Comparison of ENCODE assay signal across 25 mouse cellular contexts in genomic region chr14:49063838-49064237, GRCm38 (mm10). TPM values are rescaled to one million over a fixed set of nuclear protein-coding genes. Genes with fewer than 3 reads are reported as not detected.
DNase-seq lines count a peak whose midpoint lies in the region; ATAC-seq and TF ChIP-seq lines count a peak whose summit lies in the region.
"Had no signal": no experiment of that assay in that cellular context is flagged by ENCODE, and none has a peak within 500 bp of the region (broad histone marks: within the 10 kb centered on the region; RNA-seq: fewer than 3 reads in every experiment).

No protein-coding gene starts in this region.

- no peak overlapping the region for H3K4me3 ChIP-seq in forebrain, embryonic 13.5 days
- H3K4me3 ChIP-seq in forebrain, embryonic 12.5 days (replicated peaks): no peak overlapping the region
- no peak overlapping the region for H3K4me3 ChIP-seq in liver, embryonic 13.5 days (replicated peaks)
- H3K4me3 ChIP-seq in liver, postnatal 0 days (ENCODE audit: low read depth, low read length): no peak overlapping the region
- 0 out of 2 replicates have a peak overlapping the region, but pooled peaks have one; percentile 33 for H3K4me3 ChIP-seq in embryonic fibroblast, embryonic 13.5 days (ENCODE audit: insufficient read depth, low read length)
- H3K4me3 ChIP-seq: gastrocnemius, adult 2 months; left cerebral cortex, adult 2 months; stomach, embryonic 15.5 days had no signal

- no peak overlapping the region for H3K9ac ChIP-seq in forebrain, embryonic 13.5 days
- H3K9ac ChIP-seq in forebrain, embryonic 12.5 days: no peak overlapping the region
- no peak overlapping the region for H3K9ac ChIP-seq in liver, embryonic 13.5 days
- no peak overlapping the region for H3K9ac ChIP-seq in liver, postnatal 0 days (replicated peaks)
- H3K9ac ChIP-seq: stomach, embryonic 15.5 days had no signal

- 86% methylated on average over 2 of the region's 2 CpGs for WGBS in forebrain, embryonic 13.5 days
- WGBS in forebrain, embryonic 12.5 days: 83% methylated on average over 2 of the region's 2 CpGs
- 53% methylated on average over 2 of the region's 2 CpGs for WGBS in liver, embryonic 13.5 days (ENCODE audit: insufficient replicate concordance)
- 67% methylated on average over 2 of the region's 2 CpGs for WGBS in liver, postnatal 0 days (ENCODE audit: insufficient replicate concordance)

- H3K27ac ChIP-seq in forebrain, embryonic 13.5 days: no peak overlapping the region
- no peak overlapping the region for H3K27ac ChIP-seq in forebrain, embryonic 12.5 days
- H3K27ac ChIP-seq in liver, embryonic 13.5 days: no peak overlapping the region
- H3K27ac ChIP-seq in liver, postnatal 0 days (ENCODE audit: low read depth): no peak overlapping the region
- H3K27ac ChIP-seq in embryonic fibroblast, embryonic 13.5 days (ENCODE audit: insufficient read depth, low read length): no peak overlapping the region; the same call in 1 of the 2 replicates
- H3K27ac ChIP-seq: left cerebral cortex, adult 2 months; stomach, embryonic 15.5 days had no signal

- H3K4me1 ChIP-seq in forebrain, embryonic 13.5 days: peaks cover 21% of the 10 kb centered on the region
- peaks cover 22% of the 10 kb centered on the region for H3K4me1 ChIP-seq in forebrain, embryonic 12.5 days
- H3K4me1 ChIP-seq in liver, embryonic 13.5 days (replicated peaks): peaks cover 26% of the 10 kb centered on the region
- peaks cover 17% of the 10 kb centered on the region for H3K4me1 ChIP-seq in liver, postnatal 0 days (ENCODE audit: insufficient read depth)
- no peaks in the 10 kb centered on the region; the same call in 1 of the 2 replicates for H3K4me1 ChIP-seq in embryonic fibroblast, embryonic 13.5 days (ENCODE audit: control insufficient read depth, insufficient read depth, low read length)

- TF ChIP-seq EP300 in liver, postnatal 0 days (IDR thresholded peaks at IDR 0.05; ENCODE audit: low read depth): no peak

- ATAC-seq in forebrain, embryonic 13.5 days: no peak
- ATAC-seq in forebrain, embryonic 12.5 days (ENCODE audit: low FRiP score): no peak
- no peak for ATAC-seq in liver, embryonic 13.5 days (ENCODE audit: low read depth)
- no peak for ATAC-seq in liver, postnatal 0 days
- ATAC-seq: Patski had no signal

- TF ChIP-seq POLR2A in embryonic fibroblast, embryonic 13.5 days (IDR thresholded peaks at IDR 0.05; ENCODE audit: low read depth, low read length): no peak

- H3K4me2 ChIP-seq in forebrain, embryonic 13.5 days: 0 out of 2 replicates have a peak overlapping the region, but pooled peaks have one; percentile 36
- no peak overlapping the region for H3K4me2 ChIP-seq in forebrain, embryonic 12.5 days
- peak overlapping the region; percentile 6; the same call in 1 of the 2 replicates for H3K4me2 ChIP-seq in liver, embryonic 13.5 days
- no peak overlapping the region for H3K4me2 ChIP-seq in liver, postnatal 0 days (ENCODE audit: low read depth, low read length)

- no peaks in the 10 kb centered on the region for H3K36me3 ChIP-seq in forebrain, embryonic 13.5 days (ENCODE audit: poor library complexity, severe bottlenecking)
- H3K36me3 ChIP-seq in forebrain, embryonic 12.5 days (replicated peaks): no peaks in the 10 kb centered on the region
- no peaks in the 10 kb centered on the region for H3K36me3 ChIP-seq in liver, embryonic 13.5 days
- no peaks in the 10 kb centered on the region for H3K36me3 ChIP-seq in liver, postnatal 0 days (replicated peaks; ENCODE audit: insufficient read depth, low read length)
- H3K36me3 ChIP-seq: heart, embryonic 13.5 days; stomach, embryonic 15.5 days had no signal

- TF ChIP-seq CTCF in liver, postnatal 0 days (IDR thresholded peaks at IDR 0.05; ENCODE audit: low read depth): no peak
- TF ChIP-seq CTCF in embryonic fibroblast, embryonic 13.5 days (IDR thresholded peaks at IDR 0.05; ENCODE audit: borderline replicate concordance, insufficient read depth, low read length): no peak

- H3K9me3 ChIP-seq in forebrain, embryonic 13.5 days (replicated peaks): no peaks in the 10 kb centered on the region
- no peaks in the 10 kb centered on the region for H3K9me3 ChIP-seq in forebrain, embryonic 12.5 days
- no peaks in the 10 kb centered on the region for H3K9me3 ChIP-seq in liver, embryonic 13.5 days (replicated peaks)
- no peaks in the 10 kb centered on the region for H3K9me3 ChIP-seq in liver, postnatal 0 days (ENCODE audit: low read length)
- H3K9me3 ChIP-seq: heart, embryonic 13.5 days; stomach, embryonic 15.5 days had no signal

- H3K27me3 ChIP-seq in forebrain, embryonic 13.5 days: no peaks in the 10 kb centered on the region
- no peaks in the 10 kb centered on the region for H3K27me3 ChIP-seq in forebrain, embryonic 12.5 days
- H3K27me3 ChIP-seq in liver, embryonic 13.5 days: no peaks in the 10 kb centered on the region
- no peaks in the 10 kb centered on the region for H3K27me3 ChIP-seq in liver, postnatal 0 days (ENCODE audit: insufficient read depth, low read length)
- H3K27me3 ChIP-seq: heart, embryonic 13.5 days; Patski; stomach, embryonic 15.5 days had no signal

- DNase-seq in liver, embryonic 13.5 days: no peak
- no peak for DNase-seq in liver, postnatal 0 days
- peak; percentile 18 for DNase-seq in 3134 (ENCODE audit: extremely low read depth, insufficient read length, low spot score)
- no peak for DNase-seq in gastrocnemius, postnatal 25 days
- DNase-seq in right cerebral cortex, postnatal 25 days: no peak
- DNase-seq: adrenal gland, postnatal 10 days; cerebellum, adult 11 months; cerebellum, postnatal 10 days; gastrocnemius, adult 2 months; heart, adult 11 months; heart, postnatal 36 days; kidney, adult 8-10 months; kidney, postnatal 25 days; layer of hippocampus, adult 9-11 months; left cerebral cortex, postnatal 4 days; lung, postnatal 10 days; right cerebral cortex, postnatal 14 days; thymus, adult 18-20 months had no signal

RNA-seq across cellular contexts. Expression of gene Ap5m1, which starts 2.1 kb away (rescaled TPM):
- 25.4 and 28.7 TPM in 2 replicates for polyA plus RNA-seq in forebrain, embryonic 13.5 days (2015; fragmentation: Nextera tagmentation; extraction: Ambion mirVana)
- polyA plus RNA-seq in forebrain, embryonic 12.5 days (2016; fragmentation: Nextera tagmentation; extraction: Ambion mirVana): 33.4 and 35.3 TPM in 2 replicates
- polyA plus RNA-seq in liver, embryonic 13.5 days (2015; fragmentation: Nextera tagmentation; extraction: Ambion mirVana): 11.6 and 16.0 TPM in 2 replicates
- polyA plus RNA-seq in liver, postnatal 0 days (2015; fragmentation: Nextera tagmentation; extraction: Ambion mirVana): 7.8 TPM in 2 replicates
- polyA plus RNA-seq in embryonic fibroblast, embryonic 13.5 days (2011; ENCODE audit: insufficient read length, low read depth, missing spikeins): 17.2 and 18.6 TPM in 2 replicates
- total RNA-seq in gastrocnemius, postnatal 25 days (2021): 10 to 100 TPM in 1 of 2 experiments, 1 to 10 TPM in 1; 8.9 to 10.7 TPM

RNA-seq across cellular contexts. Expression of gene Exoc5, which starts 2.6 kb away (rescaled TPM):
- polyA plus RNA-seq in forebrain, embryonic 13.5 days (2015; fragmentation: Nextera tagmentation; extraction: Ambion mirVana): 74.4 TPM in 2 replicates
- polyA plus RNA-seq in forebrain, embryonic 12.5 days (2016; fragmentation: Nextera tagmentation; extraction: Ambion mirVana): 92.7 and 94.0 TPM in 2 replicates
- 24.2 and 32.9 TPM in 2 replicates for polyA plus RNA-seq in liver, embryonic 13.5 days (2015; fragmentation: Nextera tagmentation; extraction: Ambion mirVana)
- polyA plus RNA-seq in liver, postnatal 0 days (2015; fragmentation: Nextera tagmentation; extraction: Ambion mirVana): 11.8 and 12.6 TPM in 2 replicates
- 99.4 and 103 TPM in 2 replicates for polyA plus RNA-seq in embryonic fibroblast, embryonic 13.5 days (2011; ENCODE audit: insufficient read length, low read depth, missing spikeins)
- 10 to 100 TPM; 17.6 to 18.5 TPM for total RNA-seq in gastrocnemius, postnatal 25 days (2021)

Comparison
In these comparisons a context has a peak if more than half of its experiments do, and no peak if none do; other contexts are left out.
1. H3K4me2 ChIP-seq: peak in forebrain, embryonic 13.5 days (single experiment) and liver, embryonic 13.5 days (single experiment); none in forebrain, embryonic 12.5 days (single experiment) and liver, postnatal 0 days (single experiment).